Mouse (Mus musculus) right cerebral cortex, adult 18-20 months (tissue): ENCODE data around the gene Chd2.
"Not testable (repeated sequence)": the region's sequence is repeated elsewhere in the genome, so short reads cannot be mapped to it uniquely, and the experiment has no call there.

Source experiments
- DNase-seq: peaks from one replicate; pipeline ENCODE4 v3.0.0; 2022; ENCODE audit warnings: mixed read lengths

The Chd2 gene

GRCm38 (mm10) chr7:73519060-73519796 is 22.4 kb downstream of the Chd2 start:
- DNase-seq: no peak

DNA sequence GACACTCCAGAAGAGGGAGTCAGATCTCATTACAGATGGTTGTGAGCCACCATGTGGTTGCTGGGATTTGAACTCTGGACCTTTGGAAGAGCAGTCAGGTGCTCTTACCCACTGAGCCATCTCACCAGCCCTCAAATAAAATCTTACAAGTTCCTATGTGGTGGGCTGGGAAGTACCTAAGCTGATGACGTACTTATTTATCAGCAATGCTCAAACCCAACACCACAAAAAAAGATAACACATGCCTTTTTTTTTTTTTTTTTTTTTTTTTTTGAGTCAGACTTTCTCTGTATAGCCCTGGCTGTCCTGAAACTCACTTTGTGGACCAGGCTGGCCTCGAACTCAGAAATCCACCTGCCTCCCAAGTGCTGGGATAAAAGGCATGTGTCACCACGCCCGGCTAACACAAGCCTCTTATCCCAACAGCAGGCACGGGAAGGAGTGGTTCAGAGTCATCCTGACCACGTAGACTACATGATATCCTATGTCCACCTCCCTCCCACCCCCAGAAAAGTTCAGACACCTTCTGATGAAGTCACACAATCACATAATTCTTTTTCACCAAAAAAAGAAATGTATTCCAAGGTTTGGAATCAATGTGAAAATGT is 23.2 kb downstream of the Chd2 start:
- not testable (repeated sequence) for DNase-seq

DNA sequence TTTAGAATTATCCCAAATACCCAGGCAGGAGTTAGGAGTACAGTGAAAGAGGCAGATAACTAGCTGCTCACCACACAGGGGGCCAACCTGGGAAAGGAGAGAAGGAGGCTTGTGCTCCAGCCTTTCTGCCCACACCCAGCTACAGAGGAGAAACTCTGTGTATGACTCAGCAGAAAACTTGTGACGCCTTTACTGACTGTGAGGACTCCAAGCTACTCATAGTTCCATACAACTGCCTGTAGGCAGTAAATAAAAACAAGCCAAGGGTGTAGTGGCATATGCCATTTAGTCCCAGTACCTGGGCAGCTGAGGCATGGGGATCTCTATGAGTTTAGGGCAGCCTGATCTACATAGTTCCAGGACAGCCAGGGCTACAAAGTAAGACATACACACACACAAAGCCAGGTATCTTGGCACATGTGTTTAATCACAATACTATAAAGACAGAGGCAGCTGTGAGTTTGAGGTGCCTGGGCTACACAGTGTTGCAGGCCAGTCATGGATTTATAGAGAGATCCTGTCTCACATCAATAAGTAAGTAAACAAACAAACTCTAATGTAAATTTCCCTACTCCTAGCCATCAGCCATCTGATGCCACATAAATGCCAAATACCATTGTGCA is 24.1 kb downstream of the Chd2 start:
- no peak for DNase-seq

DNA sequence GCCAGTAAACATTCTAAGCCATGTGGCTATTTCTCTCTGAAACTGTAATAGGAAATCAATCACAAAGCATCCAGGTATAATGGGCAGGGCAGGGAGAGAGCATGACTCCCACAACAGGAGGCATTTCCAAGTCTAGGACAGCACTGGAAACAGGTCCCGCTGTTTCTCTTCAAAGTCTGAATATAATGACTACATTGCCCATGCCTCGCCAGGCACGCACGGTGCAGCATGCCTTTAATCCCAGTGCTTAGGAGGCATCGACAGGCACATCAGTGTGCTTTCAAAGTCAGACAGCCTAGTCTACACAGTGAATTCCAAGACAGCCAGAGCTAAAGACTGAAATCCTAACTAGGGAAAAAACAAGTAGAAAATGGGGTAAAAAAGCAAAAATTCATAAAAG is 24.8 kb downstream of the Chd2 start:
- no peak for DNase-seq

DNA sequence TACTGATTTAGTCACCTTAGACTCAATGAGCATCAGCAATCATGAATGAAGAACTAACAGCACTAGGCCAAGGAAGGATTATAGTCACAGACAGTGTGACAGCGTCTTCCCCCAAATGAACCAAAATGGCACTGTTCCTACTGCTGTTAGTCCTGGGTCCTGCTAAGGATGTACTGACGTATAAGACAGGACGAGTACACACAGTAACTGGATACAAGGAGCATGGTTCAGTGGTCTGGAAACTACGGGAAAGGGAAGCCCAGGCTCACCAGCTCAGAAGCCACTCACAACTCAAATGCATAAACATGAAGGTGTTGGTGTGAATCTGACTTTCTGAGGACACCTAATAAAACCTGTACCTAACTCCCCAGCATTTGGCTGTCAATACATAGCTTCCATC is 27.1 kb downstream of the Chd2 start:
- no peak for DNase-seq

DNA sequence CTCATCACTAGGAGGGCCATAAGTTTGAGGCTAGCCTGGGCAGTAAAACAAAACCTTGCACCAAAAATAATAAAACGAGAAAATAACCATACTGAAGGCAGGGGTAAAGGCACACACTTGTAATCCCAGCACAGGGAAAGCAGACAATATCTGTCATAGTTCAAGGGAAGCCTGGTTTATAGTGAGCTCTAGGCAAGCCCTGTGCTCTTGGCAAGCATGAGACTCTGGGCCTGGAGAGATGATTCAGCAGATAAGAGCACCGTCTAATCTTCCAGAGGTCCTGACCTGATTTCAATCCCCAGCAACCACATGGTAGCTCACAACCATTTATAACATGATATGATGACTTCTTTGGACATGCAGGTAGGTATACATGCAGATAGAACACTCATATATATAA is 29.2 kb downstream of the Chd2 start:
- DNase-seq: no peak

DNA sequence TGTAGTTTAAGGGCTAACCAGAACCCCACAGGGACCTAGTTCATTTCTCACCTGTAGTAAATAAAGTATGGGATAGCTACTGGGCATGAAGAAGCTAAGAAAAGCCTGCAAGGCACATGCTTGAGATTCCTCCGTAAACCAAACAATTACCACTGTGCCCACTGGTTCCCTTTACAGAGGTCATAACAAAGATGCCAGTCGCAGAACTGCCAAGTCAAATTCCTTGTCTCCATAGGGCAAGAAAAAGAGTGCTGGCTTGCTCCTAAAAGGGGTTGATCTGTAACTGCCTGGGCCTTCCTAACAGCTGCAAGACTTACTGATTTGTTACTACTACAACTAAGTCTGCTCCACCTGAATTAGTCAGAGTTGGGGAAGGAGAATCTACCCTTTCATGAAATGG is 32.9 kb downstream of the Chd2 start:
- DNase-seq: no peak

GRCm38 (mm10) chr7:73507491-73507890 is 34.1 kb downstream of the Chd2 start:
- DNase-seq: no peak

- DNase-seq: no peak
Observed at GRCm38 (mm10) chr7:73506852-73507251, 34.8 kb downstream of the Chd2 start.

- no peak for DNase-seq
Observed at GRCm38 (mm10) chr7:73505266-73505665, 36.4 kb downstream of the Chd2 start.

GRCm38 (mm10) chr7:73498200-73498599 is 43.4 kb downstream of the Chd2 start:
- DNase-seq: no peak

- DNase-seq: no peak
Observed at GRCm38 (mm10) chr7:73489261-73489660, 52.4 kb downstream of the Chd2 start.

DNA sequence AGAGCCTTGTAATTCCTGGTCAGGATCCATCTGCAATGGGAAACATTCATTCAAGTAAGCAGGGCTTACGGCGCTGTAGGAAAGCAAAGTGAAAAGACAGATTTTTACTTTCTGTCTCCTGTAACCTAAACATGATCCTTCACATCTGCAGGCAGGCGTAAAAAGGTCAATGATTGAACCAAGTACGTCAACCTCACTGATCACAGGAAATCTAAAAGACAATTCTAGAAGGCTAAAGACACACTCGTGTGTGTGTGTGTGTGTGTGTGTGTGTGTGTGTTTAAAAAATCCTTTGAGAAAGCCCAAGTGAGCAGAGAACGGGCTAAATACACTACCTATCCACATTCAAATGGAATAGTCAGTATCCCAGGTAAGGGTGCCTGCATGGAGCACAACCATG is 60.5 kb downstream of the Chd2 start:
- no peak for DNase-seq

DNA sequence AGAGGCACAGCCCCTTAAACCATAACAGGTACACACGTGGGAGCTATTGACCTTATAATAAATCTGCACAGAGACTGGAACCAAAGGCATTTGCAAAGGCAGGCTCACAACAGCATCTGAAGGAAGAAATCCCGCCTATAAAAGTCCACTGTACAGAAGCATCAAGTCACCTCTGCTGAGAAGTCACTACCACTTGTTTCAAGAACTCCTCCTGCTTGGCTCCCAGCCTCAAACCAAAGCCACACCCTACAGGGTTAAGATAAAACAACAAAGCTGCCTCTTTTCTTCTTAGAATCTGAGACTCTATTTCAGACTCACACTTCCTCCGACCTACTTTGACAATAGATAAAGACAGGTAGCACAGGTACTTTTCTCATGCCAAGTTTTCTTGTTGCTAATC is 62.1 kb downstream of the Chd2 start:
- no peak for DNase-seq

DNA sequence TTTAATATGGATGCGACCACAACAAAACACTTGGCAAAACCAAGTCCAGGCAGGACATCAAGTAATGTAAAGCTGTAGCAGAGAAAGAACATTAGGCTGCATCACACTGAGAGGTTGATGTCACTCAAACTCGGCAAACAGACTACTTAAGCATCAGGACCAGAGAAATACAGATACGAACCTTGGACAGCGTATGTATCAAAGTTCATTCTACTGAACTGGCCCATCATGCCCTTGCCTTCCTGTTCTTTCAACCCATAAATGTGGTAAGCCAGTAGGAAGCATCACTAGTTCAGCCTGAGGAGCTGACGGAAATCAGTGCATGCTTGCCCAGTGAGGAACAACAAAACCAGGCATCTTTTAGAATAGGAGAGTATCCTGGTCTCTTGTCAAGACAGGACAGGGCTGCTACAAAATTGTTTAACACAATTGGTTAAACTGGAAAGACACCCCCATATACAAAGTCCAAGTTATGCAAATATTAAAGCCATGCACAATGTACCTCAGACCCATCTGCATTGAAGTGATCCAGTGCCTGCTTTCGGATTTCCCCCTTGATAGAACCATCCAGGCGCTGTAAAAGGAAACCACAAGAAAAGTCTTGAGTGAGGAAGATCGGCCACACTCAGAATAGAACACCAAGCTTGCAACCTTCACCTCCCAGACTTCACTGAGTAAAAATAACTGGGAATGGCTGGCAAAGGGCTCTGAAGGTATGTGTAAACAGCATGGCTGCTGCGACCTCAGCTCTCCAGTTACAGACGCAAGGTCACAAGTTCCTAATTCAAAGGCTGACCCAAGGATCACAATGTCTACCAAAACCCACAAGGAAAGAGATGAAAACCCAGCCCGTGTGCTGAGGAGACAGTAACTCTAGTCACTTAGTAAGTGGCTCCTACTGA is 63.2 kb downstream of the Chd2 start:
- DNase-seq: no peak

GRCm38 (mm10) chr7:73467741-73468140 is 73.9 kb downstream of the Chd2 start:
- DNase-seq: no peak

- DNase-seq: no peak
Observed at GRCm38 (mm10) chr7:73463546-73463945, 78.1 kb downstream of the Chd2 start.

- DNase-seq: no peak
Observed at GRCm38 (mm10) chr7:73454113-73454512, 87.5 kb downstream of the Chd2 start.

DNA sequence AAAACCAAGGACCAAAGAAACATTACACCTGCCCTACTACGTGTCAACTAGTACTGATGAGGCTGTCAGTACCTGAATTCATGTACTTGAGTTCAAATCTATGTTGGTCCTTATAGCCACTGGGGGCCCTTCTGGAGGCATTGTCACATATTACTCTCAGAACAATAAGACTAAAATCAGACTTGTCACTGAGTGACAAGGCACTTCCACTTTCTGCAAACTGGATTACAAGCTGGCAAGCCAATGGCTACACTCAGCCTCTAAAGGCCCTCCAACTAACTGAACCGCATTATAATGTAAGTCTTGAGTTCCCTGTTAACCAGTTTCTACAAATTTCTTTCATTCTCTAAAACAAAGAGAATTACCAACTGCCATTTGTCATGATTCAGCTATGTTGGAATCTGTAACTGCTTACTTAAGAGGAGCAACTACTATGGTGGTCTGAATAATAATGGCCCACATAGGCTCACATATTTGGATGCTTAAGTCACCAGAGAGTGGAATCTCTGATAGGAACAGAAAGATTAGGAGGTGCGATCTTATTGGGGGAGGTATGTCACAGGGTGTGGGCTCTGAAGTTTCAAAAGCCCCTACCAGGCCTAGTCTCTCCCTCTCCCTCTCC is 89.3 kb downstream of the Chd2 start:
- no peak for DNase-seq

GRCm38 (mm10) chr7:73451594-73451993 is 90.0 kb downstream of the Chd2 start:
- no peak for DNase-seq

DNA sequence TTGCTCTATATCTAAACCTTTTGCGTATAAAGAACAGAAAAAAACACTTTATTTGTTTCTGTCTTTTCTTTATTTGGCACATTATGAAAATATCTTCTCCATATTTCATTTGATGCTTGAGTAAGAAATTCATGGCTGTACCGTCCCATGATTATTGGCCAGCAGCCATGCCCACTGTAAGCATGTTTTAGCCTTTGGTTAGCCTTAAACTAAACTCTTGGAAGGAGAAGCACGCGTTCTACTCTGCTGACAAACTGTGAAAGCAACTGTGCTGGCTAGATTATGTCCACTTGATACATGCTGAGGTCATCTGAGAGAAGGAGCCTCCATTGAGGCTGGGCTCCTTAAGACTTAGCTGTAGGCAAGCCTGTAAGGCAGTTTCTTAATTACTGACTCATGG is 99.4 kb downstream of the Chd2 start:
- DNase-seq: no peak

GRCm38 (mm10) chr7:73441802-73442201 is 99.8 kb downstream of the Chd2 start:
- DNase-seq: no peak

- no peak for DNase-seq
Observed at GRCm38 (mm10) chr7:73435685-73436084, 105.9 kb downstream of the Chd2 start.
